Mouse (Mus musculus) liver, embryonic 15.5 days (tissue): Measurements from ENCODE around the gene Rln3. TPM values are rescaled to one million over a fixed set of nuclear protein-coding genes. Genes with fewer than 3 reads are reported as not detected.

Source experiments
- ATAC-seq: fragments of 200-750 bp; cut with Nextera tagmentation; 2 replicates; pipeline ENCODE4 v1.8.0; 2017; ENCODE audit warnings: moderate number of reproducible peaks, mild to moderate bottlenecking, moderate library complexity; ENCODE audit not compliant: insufficient read depth
- H3K27ac ChIP-seq: fragments of 300-500 bp; sonication (generic); replicated peaks from 2 replicates; pipeline ENCODE4 v1.5.1; 2015; ENCODE audit warnings: mild to moderate bottlenecking, inconsistent platforms
- H3K27me3 ChIP-seq: fragments of 300-500 bp; sonication (generic); 2 replicates; pipeline ENCODE4 v1.6.1; 2015; ENCODE audit warnings: mild to moderate bottlenecking, inconsistent platforms
- H3K36me3 ChIP-seq: fragments of 300-500 bp; sonication (generic); replicated peaks from 2 replicates; pipeline ENCODE4 v1.6.1; 2015; ENCODE audit warnings: moderate library complexity, mild to moderate bottlenecking, inconsistent platforms
- H3K4me1 ChIP-seq: fragments of 300-500 bp; sonication (generic); replicated peaks from 2 replicates; pipeline ENCODE4 v1.6.1; 2015; ENCODE audit warnings: inconsistent platforms
- H3K4me2 ChIP-seq: fragments of 300-500 bp; sonication (generic); 2 replicates; pipeline ENCODE4 v1.6.1; 2015; ENCODE audit warnings: moderate library complexity, mild to moderate bottlenecking, inconsistent platforms
- H3K4me3 ChIP-seq: fragments of 300-500 bp; sonication (generic); replicated peaks from 2 replicates; pipeline ENCODE4 v1.5.1; 2015; ENCODE audit warnings: mild to moderate bottlenecking, inconsistent platforms
- H3K9ac ChIP-seq: fragments of 300-500 bp; sonication (generic); 2 replicates; pipeline ENCODE4 v1.6.1; 2015; ENCODE audit warnings: moderate library complexity, mild to moderate bottlenecking, inconsistent platforms
- H3K9me3 ChIP-seq: fragments of 300-500 bp; sonication (generic); replicated peaks from 2 replicates; pipeline ENCODE4 v1.6.1; 2016; ENCODE audit warnings: inconsistent platforms
- WGBS: fragments of 180-500 bp; shearing (Covaris S2); methylation state at CpG from one replicate; pipeline ENCODE4 v1.1.7; 2015; ENCODE audit warnings: mixed read lengths; ENCODE audit not compliant: insufficient replicate concordance; 5-methylcytosine and 5-hydroxymethylcytosine counted together
- polyA plus RNA-seq: library from polyadenylated mRNA; unstranded; fragments of >200 nt; fragmentation: Nextera tagmentation; extraction: Ambion mirVana; gene quantifications from 2 replicates; pipeline ENCODE4 v1.2.1, GENCODE M21; 2015

Gene Rln3
- polyA plus RNA-seq, 1 experiment from 2014 or later: 0.15 TPM

DNA sequence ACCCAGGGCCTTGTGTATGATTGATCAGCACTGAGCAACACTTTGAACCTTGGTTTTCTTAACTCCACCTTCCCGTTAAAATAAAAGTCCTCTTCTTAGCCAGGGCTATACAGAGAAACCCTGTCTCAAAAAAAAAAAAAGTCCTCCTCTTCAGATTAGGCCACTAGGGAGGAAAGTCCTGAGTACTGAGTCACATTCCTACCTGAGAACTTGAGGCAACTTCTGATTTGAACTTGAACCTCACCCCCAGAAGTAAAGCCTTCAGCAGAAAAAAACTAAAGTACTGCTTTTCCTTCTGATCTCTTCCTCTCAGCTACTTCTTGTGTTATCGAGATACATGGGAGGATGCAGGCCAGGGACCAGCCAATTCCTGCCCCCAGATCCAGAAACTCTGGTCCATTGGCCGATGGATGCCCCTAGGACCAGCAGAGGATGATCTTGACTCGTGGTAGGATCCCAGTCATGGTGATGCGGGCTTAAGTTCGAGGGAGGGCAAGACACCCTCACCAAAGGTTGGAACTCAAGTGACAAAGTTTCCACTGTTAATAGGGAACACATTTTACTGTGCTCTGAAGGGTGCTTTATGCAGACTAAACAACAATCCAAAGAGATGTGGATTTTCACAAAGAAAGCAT lies 41.1 kb downstream of the Rln3 start:
- Histone ChIP-seq H3K27ac (peak overlapping the region; percentile 78), H3K4me1 (peaks cover 58% of the 10 kb centered on the region), H3K4me3 (peak overlapping the region; percentile 66; the same call in 1 of the 2 replicates), H3K9me3 (no peaks in the 10 kb centered on the region), H3K4me2 (peak overlapping the region; percentile 96), H3K27me3 (no peaks in the 10 kb centered on the region), H3K9ac (peak overlapping the region; percentile 63; the same call in 1 of the 2 replicates), H3K36me3 (peaks cover 42% of the 10 kb centered on the region)
- 69% methylated on average over 6 of the region's 6 CpGs for WGBS
- no peak for ATAC-seq

DNA sequence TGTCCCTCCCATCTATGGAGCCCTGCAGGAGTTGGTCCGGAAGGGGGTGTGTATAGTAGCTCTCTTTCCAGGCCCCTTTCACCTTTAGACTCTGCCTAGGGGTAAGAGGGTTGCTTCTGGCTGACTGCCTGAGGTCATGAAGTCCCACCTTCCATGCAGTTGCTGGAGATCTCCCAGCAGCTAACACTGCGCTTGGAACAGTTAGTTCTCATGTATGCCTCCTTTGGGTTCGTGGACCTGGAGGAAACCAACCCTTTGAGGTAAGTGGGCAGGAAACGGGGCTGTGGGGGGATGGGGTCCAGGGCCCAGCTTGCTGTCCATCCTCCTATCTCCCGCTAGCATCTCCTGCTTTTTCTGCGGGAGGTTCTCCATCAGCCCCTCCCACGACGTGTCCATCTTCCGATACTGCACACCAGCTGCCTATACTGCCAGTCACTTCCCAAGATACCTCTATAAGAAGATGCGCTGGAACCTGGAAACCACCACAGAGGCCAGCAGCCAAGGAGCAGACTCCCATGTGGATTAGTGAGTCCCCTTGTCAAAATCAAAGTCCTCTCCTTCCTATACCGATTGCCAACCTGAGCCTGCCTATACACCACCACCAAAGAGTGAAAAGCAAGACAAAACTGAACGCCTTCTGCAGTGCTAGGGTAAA lies 41.7 kb downstream of the Rln3 start:
- Histone ChIP-seq H3K36me3 (peaks cover 42% of the 10 kb centered on the region), H3K4me3 (no peak overlapping the region), H3K4me2 (0 out of 2 replicates have a peak overlapping the region, but pooled peaks have one; percentile 11), H3K4me1 (peaks cover 64% of the 10 kb centered on the region), H3K9ac (no peak overlapping the region), H3K27ac (no peak overlapping the region), H3K27me3 (no peaks in the 10 kb centered on the region), H3K9me3 (no peaks in the 10 kb centered on the region)
- 63% methylated on average over 12 of the region's 12 CpGs for WGBS
- peak; percentile 8; the same call in 1 of the 2 replicates for ATAC-seq

DNA sequence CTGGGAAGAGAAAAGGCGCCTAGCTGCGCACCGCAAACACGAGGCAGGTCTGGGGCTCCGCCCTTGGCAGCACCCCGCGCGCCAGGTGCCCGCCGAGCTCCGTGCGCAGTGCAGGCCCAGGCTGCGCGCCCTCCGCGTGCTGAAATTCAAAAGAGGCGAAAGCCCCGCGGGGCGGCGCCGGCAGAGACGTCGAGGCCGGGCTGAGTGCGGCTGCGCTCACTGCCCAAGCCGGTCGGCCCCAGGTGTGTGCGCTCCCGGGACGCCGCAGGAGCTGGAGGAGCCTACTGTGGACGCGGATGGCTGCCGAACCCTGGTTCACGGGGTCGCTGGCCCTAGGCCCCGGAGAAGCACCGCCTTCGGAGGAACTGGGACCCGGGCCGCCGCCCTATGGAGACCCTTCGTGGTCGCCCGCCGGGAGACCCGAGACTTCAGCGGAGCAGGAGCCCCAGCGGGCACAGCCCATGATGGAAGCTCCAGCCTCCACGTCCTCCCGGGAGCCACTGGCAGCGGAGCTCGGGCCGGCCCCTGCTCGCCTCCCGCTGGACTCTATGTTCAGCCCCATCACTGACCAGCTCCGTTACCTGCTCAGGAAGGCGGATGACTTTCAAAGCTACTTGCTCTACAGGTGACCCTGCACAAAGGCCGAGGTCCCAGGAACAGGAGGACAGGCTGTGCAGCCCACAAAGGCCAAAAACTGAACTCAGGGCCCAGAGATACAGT lies 43.4 kb downstream of the Rln3 start, which contains the start of gene 1700067K01Rik:
Gene 1700067K01Rik (plus strand): TSS at position 222 of the 720 bp plus-strand sequence.
- Histone ChIP-seq H3K4me3 (no peak within 1 kb of the TSS), H3K4me2 (no peak within 1 kb of the TSS), H3K27ac (no peak within 1 kb of the TSS), H3K4me1 (peaks cover 67% of the 10 kb centered on the region), H3K9me3 (no peaks in the 10 kb centered on the region), H3K36me3 (peaks cover 42% of the 10 kb centered on the region), H3K9ac (no peak within 1 kb of the TSS), H3K27me3 (no peaks in the 10 kb centered on the region)
- ATAC-seq: no peak
- WGBS: 79% methylated on average over 61 of the region's 61 CpGs

DNA sequence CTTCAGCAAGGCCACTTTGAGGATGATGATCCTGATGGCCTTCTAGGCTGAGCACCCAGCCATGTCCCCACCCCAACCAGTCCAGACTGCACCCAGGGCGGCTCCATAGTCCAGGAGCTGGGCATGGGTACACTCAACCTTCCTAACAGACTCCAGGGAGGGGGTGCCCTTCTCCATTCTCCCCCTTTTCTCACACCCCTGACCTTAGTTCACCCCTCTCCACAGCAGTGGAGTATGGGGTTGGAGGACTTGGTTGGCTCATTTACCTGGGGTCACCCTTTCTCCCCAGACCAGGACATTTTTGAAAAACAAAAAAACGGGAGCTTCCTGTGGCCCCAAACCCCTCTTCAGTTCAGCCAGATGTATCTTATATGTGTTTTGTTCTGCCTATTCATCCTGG lies 45.0 kb downstream of the Rln3 start:
- peaks cover 45% of the 10 kb centered on the region for H3K36me3 ChIP-seq
- H3K27ac ChIP-seq: no peak overlapping the region
- 89% methylated on average over 2 of the region's 2 CpGs for WGBS
- H3K4me3 ChIP-seq: peak overlapping the region; percentile 83
- no peak for ATAC-seq
- H3K4me2 ChIP-seq: peak overlapping the region; percentile 99
- no peaks in the 10 kb centered on the region for H3K9me3 ChIP-seq
- no peaks in the 10 kb centered on the region for H3K27me3 ChIP-seq
- peaks cover 71% of the 10 kb centered on the region for H3K4me1 ChIP-seq
- H3K9ac ChIP-seq: peak overlapping the region; percentile 12; the same call in 1 of the 2 replicates

DNA sequence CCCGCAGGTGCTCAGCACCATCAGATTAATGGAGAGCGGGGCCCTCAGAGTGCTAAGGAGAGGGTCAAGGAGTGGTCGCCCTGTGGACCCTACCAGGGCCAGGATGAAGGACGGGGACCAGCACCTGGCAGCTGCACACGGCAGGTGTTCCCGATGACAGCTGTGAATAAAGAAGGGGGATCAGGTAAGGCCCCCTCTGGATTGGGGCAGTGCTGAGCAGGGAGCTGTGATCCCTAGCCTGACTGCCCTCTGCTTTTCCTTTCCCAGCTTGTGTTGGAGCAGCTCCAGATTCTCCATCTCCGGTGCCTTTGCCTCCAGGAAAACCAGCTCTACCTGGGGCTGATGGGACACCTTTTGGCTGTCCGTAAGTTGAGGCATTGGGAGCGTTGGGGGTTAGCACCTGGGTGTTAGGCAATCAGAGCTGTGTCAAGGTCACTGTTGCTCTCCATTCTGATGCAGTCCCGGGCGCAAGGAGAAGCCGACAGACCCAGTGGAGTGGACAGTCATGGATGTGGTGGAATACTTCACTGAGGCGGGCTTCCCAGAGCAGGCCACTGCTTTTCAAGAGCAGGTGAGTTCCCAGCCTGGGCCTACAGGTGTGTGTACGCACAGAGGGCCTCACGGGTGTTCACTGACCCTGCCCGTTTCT lies 45.6 kb downstream of the Rln3 start:
- peak overlapping the region; percentile 81 for H3K9ac ChIP-seq
- WGBS: 72% methylated on average over 16 of the region's 16 CpGs
- peak overlapping the region; percentile 83 for H3K4me3 ChIP-seq
- no peaks in the 10 kb centered on the region for H3K9me3 ChIP-seq
- H3K27me3 ChIP-seq: no peaks in the 10 kb centered on the region
- H3K27ac ChIP-seq: 0 out of 2 replicates have a peak overlapping the region, but pooled peaks have one; percentile 83
- H3K4me1 ChIP-seq: peaks cover 69% of the 10 kb centered on the region
- ATAC-seq: no peak
- H3K36me3 ChIP-seq: peaks cover 47% of the 10 kb centered on the region
- peak overlapping the region; percentile 99 for H3K4me2 ChIP-seq

DNA sequence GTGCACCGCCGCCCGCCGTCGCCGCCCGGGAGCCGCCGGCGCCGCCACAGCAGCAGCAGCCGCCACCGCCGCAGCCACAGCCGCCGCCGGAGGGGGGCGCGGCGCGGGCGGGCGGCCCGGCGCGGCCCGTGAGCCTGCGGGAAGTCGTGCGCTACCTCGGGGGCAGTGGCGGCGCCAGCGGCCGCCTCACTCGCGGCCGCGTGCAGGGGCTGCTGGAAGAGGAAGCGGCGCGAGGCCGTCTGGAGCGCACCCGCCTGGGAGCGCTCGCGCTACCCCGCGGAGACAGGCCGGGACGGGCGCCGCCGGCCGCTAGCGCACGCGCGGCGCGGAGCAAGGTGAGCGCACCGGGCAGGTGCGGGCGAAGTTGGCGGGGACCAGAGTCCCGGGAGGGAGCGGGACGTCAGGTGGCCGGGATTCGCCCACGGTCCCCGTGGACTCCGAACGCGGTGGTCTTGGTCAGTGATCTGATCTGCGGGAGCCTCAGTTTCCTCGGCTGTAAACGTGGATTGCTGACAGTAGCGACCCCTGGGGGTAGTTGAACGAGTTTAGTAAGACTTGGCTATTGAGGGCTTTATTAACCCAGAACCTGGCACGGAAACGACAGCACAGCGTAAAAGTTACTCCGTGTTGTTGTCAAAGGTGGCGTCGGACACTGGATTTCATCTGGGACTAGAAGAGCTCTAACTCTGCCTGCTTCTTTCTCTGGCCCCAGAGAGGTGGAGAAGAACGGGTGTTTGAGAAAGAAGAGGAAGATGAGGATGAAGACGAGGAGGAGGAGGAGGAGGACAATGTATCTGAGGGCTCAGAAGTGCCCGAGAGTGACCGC lies 46.4 kb downstream of the Rln3 start:
- Histone ChIP-seq H3K9ac (peak overlapping the region; percentile 81), H3K4me2 (peak overlapping the region; percentile 99), H3K27me3 (no peaks in the 10 kb centered on the region), H3K4me1 (peaks cover 71% of the 10 kb centered on the region), H3K4me3 (peak overlapping the region; percentile 83), H3K27ac (peak overlapping the region; percentile 83), H3K9me3 (no peaks in the 10 kb centered on the region), H3K36me3 (peaks cover 48% of the 10 kb centered on the region)
- no peak for ATAC-seq
- 2% methylated on average over 86 of the region's 92 CpGs for WGBS

DNA sequence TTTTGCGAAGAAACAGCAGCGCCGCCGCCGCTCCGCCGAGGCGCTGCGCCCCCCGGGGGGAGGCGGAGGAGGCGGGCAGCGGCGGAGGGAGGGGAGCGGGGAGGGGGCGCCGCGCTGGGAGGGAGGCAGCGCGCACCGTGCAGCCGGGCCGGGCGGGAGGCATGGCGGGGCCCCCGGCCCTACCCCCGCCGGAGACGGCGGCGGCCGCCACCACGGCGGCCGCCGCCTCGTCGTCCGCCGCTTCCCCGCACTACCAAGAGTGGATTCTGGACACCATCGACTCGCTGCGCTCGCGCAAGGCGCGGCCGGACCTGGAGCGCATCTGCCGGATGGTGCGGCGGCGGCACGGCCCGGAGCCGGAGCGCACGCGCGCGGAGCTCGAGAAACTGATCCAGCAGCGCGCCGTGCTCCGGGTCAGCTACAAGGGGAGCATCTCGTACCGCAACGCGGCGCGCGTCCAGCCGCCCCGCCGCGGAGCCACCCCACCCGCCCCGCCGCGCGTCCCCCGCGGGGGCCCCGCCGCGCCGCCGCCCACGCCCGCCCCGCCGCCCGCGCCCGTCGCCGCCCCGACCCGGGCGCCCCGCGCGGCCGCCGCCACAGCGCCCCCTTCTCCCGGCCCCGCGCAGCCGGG lies 47.2 kb downstream of the Rln3 start, which contains the start of gene Samd1:
Gene Samd1 (plus strand): TSS at position 162 of the 631 bp plus-strand sequence.
- Histone ChIP-seq H3K4me2 (peak within 1 kb of the TSS; percentile 99), H3K9ac (peak within 1 kb of the TSS; percentile 92), H3K9me3 (no peaks in the 10 kb centered on the region), H3K27ac (peak within 1 kb of the TSS; percentile 91), H3K36me3 (peaks cover 45% of the 10 kb centered on the region), H3K4me1 (peaks cover 71% of the 10 kb centered on the region), H3K27me3 (no peaks in the 10 kb centered on the region), H3K4me3 (peak within 1 kb of the TSS; percentile 84)
- ATAC-seq: no peak
- under 1% methylated on average over 55 of the region's 112 CpGs for WGBS

DNA sequence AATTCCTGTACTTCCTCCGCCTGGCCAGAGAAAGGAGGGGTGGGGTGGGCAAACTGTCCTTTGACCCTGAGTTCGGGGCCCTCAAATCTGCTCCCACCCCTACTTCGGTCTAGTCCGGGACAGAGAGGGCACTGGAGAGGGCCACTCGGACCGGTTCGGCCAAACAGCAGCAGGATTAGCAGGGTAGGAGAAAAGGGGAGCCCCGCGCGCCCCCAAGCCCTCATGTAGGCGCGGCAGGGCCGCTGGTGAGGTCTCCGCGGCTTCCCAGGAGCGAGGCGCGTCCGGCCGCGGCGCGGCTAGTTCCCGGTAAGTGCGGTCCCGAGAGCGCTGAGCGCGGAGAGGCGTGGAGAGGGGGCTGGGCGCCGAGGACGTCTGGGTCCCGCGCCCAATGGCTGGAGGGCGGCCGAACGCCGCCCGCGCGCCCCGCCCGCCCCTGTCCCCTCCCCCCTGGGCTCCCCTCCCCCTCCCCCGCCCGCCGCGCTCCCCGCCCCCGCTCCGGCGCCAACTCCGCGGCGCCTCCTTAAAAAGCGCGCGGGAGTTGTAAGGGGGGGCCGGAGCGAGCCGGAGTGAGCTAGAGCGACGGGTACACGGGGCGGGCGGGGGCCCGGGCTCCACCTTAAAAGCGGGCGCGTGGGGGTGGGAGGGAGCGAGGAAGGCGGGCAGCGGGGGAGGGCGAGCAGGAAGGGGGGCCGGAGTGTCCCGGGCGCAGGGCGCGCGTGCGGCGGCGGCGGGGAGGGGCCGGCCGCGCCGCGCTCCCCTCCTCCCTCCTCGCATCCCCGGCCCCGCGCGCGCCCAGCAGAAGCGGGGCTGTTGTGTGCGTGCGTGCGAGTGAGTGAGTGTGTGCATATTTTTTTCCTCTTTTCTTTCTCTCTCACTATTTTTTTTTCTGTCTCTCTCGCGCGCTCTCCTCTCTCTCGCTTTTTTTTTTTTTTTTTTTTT lies 48.0 kb downstream of the Rln3 start:
- H3K4me3 ChIP-seq: peak overlapping the region; percentile 84
- H3K9me3 ChIP-seq: no peaks in the 10 kb centered on the region
- peak overlapping the region; percentile 99 for H3K4me2 ChIP-seq
- H3K4me1 ChIP-seq: peaks cover 73% of the 10 kb centered on the region
- peak overlapping the region; percentile 92 for H3K9ac ChIP-seq
- peak overlapping the region; percentile 91 for H3K27ac ChIP-seq
- WGBS: under 1% methylated on average over 76 of the region's 103 CpGs
- peaks cover 44% of the 10 kb centered on the region for H3K36me3 ChIP-seq
- peak; percentile 89 for ATAC-seq
- H3K27me3 ChIP-seq: no peaks in the 10 kb centered on the region

DNA sequence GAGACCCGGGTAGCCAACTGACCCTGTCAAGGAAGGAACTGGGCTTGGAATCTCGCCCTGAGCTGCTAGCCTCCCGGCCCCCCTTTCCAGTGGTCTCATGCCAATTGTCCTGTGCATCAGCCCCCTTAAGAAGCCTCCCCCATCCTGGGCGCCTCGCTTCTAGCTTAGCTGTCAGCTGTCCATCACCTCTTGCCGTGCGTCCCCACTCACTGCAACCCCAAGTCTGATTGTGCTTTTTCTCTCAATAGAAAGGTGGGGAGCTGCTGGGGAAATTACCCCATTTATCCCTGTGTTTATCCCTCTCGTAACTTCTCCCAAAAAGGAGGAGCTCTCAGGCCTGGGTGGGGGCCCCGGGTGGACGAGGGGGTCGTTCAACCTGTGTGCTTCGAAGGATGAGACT lies 48.8 kb downstream of the Rln3 start:
- H3K9me3 ChIP-seq: no peaks in the 10 kb centered on the region
- WGBS: 36% methylated on average over 12 of the region's 12 CpGs
- peaks cover 74% of the 10 kb centered on the region for H3K4me1 ChIP-seq
- peak overlapping the region; percentile 91; the same call in 1 of the 2 replicates for H3K27ac ChIP-seq
- no peaks in the 10 kb centered on the region for H3K27me3 ChIP-seq
- H3K4me2 ChIP-seq: peak overlapping the region; percentile 99
- H3K9ac ChIP-seq: peak overlapping the region; percentile 92
- peaks cover 44% of the 10 kb centered on the region for H3K36me3 ChIP-seq
- ATAC-seq: no peak
- H3K4me3 ChIP-seq: peak overlapping the region; percentile 84
